Mouse (Mus musculus) thymus, adult 2 months (tissue): Measurements from ENCODE around the gene Mecom. TPM values are rescaled to one million over a fixed set of nuclear protein-coding genes. Genes with fewer than 3 reads are reported as not detected.

Experiments
- DNase-seq: peaks from one replicate; pipeline ENCODE4 v3.0.0; 2021
- H3K27ac ChIP-seq: fragments of 200-500 bp; 2 replicates; pipeline ENCODE4 v1.5.1; 2012; ENCODE audit warnings: low read length, control low read depth; ENCODE audit not compliant: control insufficient read depth, insufficient read depth
- H3K27me3 ChIP-seq: fragments of 200-500 bp; 2 replicates; pipeline ENCODE4 v1.6.1; 2012; ENCODE audit warnings: mild to moderate bottlenecking, low read length, moderate library complexity, mixed read lengths; ENCODE audit not compliant: control insufficient read depth, insufficient read depth
- H3K36me3 ChIP-seq: fragments of 200-500 bp; 2 replicates; pipeline ENCODE4 v1.6.1; 2012; ENCODE audit warnings: mild to moderate bottlenecking, low read length, moderate library complexity; ENCODE audit not compliant: control insufficient read depth, insufficient read depth
- H3K4me1 ChIP-seq: fragments of 200-500 bp; replicated peaks from 2 replicates; pipeline ENCODE4 v1.6.1; 2012; ENCODE audit warnings: low read length; ENCODE audit not compliant: control insufficient read depth, insufficient read depth
- H3K4me3 ChIP-seq: fragments of 200-500 bp; 2 replicates; pipeline ENCODE4 v1.5.1; 2012; ENCODE audit warnings: mild to moderate bottlenecking, low read length, control low read depth, moderate library complexity; ENCODE audit not compliant: control insufficient read depth, insufficient read depth
- CTCF ChIP-seq: fragments of 200-500 bp; IDR thresholded peaks from 2 replicates; pipeline ENCODE4 v1.5.1; 2012; ENCODE audit warnings: mild to moderate bottlenecking, control low read depth, low read length, moderate library complexity, borderline replicate concordance; ENCODE audit not compliant: control insufficient read depth, poor library complexity, insufficient read depth; ENCODE audit errors: extremely low read depth
- POLR2A ChIP-seq: fragments of 200-500 bp; IDR thresholded peaks from 2 replicates; pipeline ENCODE4 v1.6.1; 2012; ENCODE audit warnings: mild to moderate bottlenecking, low read length, control low read depth, moderate library complexity; ENCODE audit not compliant: control insufficient read depth, poor library complexity, insufficient read depth; ENCODE audit errors: extremely low read depth
- whole genome bisulfite sequencing: fragments of 180-500 bp; shearing (Covaris S2); methylation state at CpG from one replicate; pipeline ENCODE4 v1.1.7; 2018; 5-methylcytosine and 5-hydroxymethylcytosine counted together
- polyA plus RNA-seq: library from polyadenylated mRNA; depleted of rRNA; stranded (reverse); fragments of >200 nt; gene quantifications from 2 replicates; pipeline ENCODE4 v1.2.3, GENCODE M21; 2012

Gene Mecom
- polyA plus RNA-seq, 1 experiment, result 0.92 TPM

DNA sequence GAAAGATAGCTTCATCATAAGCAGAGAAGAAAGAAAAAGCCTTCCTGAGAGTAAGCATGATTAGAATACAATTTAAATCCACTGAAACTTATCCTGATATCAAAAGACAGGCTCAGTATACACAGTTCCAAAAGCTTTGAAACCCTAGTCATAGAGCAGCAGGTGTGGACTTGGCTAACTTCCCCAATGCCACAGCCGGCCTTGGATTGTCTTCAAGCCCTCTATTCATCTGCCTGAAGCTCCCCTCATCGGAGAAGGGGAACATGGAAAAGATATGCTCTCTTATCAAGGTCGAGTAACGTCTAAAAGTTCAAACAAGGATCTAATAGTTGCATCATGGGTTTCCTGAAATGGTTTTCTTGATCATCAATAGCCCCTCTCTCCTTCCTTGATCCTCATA lies 152.9 kb downstream of the Mecom start:
- H3K27me3 ChIP-seq, result no peaks in the 10 kb centered on the region
- H3K4me1 ChIP-seq, result no peaks in the 10 kb centered on the region
- no peaks in the 10 kb centered on the region for H3K36me3 ChIP-seq
- DNase-seq, result no peak
- H3K4me3 ChIP-seq, result no peak overlapping the region
- no peak overlapping the region for H3K27ac ChIP-seq
- TF ChIP-seq POLR2A, result no peak
- no peak for TF ChIP-seq CTCF
- WGBS, result 86% methylated on average over 4 of the region's 4 CpGs

DNA sequence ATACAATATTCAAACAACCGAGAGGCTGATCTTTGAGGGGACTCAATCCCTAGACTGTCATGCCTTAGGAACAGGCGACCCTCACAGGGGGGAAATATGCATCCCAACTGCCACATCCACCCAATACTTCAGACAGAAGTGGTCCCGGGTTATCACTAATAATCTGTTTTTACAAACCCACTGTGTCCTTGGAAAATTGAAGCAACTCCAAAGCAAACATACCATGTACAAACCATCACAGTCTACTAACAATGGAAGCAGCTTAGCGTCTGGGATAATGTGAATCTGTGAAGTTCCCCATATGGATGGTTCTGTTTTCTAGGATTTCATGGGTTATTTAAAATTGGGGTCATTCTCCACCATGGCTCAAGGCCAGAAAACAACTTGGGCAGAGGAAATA lies 155.1 kb downstream of the Mecom start:
- Histone ChIP-seq H3K27me3 (no peaks in the 10 kb centered on the region), H3K4me1 (no peaks in the 10 kb centered on the region), H3K4me3 (no peak overlapping the region), H3K36me3 (no peaks in the 10 kb centered on the region), H3K27ac (no peak overlapping the region)
- TF ChIP-seq POLR2A, result no peak
- TF ChIP-seq CTCF, result no peak
- 93% methylated on average over 4 of the region's 4 CpGs for WGBS
- DNase-seq, result no peak

DNA sequence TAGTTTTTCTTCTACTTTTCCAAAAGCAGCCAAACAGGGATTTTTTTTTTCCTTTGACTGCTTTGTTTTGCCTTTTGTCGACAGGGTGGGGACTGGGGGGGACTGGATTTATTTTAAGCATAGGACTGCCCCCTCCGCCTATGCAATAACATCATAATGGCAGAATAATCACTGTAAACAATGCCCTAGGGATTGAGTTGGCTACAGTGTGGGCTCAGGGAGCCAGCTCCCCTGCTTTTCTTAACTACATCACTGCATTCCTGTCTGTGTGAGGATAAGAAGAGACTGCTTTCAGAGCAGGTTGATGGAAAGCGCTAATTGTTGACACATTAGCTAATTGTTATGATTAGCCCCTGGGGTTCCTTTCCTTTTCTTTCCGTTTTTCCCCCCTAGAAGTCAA lies 155.6 kb downstream of the Mecom start:
- H3K36me3 ChIP-seq, result no peaks in the 10 kb centered on the region
- no peak for TF ChIP-seq CTCF
- TF ChIP-seq POLR2A, result no peak
- no peaks in the 10 kb centered on the region for H3K4me1 ChIP-seq
- no peak overlapping the region for H3K4me3 ChIP-seq
- 85% methylated on average over 4 of the region's 4 CpGs for WGBS
- H3K27ac ChIP-seq, result no peak overlapping the region
- no peaks in the 10 kb centered on the region for H3K27me3 ChIP-seq
- no peak for DNase-seq

DNA sequence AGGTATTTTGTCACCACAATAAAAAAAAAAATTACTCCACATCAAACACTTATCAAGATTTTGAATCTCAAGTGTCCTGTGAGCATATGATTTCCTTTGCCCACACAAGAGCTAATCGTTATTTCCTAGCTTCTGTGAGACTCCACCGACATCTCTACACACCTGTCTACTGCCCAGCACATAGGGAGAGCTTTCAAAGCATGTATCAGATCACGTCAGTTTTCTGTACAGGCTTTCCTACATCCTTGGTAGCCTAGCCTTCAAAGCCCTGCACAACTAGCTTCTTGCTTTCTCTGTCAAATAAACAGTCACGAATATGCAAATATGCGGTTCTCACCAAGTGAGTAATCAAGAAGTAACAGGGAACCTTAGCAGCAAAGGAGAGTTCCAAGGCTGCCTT lies 157.5 kb downstream of the Mecom start:
- Histone ChIP-seq H3K4me3 (no peak overlapping the region), H3K4me1 (no peaks in the 10 kb centered on the region), H3K27ac (no peak overlapping the region), H3K36me3 (no peaks in the 10 kb centered on the region), H3K27me3 (no peaks in the 10 kb centered on the region)
- DNase-seq, result no peak
- 67% methylated on average over 5 of the region's 5 CpGs for WGBS
- TF ChIP-seq POLR2A (no peak), CTCF (no peak)

DNA sequence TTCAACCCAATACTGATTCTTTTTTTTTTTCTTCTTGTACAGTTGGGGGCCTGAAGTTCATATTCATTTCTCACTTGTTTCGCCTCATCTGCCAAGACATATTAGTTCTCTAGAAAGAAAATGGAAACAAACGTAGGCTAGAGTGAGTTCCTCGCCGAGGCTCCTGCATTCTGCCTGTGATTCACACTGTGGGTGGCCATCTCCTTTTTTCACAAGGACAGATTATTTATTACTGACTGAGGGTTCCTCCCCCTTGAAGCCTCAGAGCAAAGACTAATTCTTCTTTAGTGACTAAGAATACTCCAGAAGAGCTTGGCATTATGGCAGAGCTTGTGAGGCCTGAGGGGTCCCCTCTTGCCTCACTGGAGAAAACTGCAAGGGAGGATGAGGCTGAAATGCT lies 167.5 kb downstream of the Mecom start:
- Histone ChIP-seq H3K4me3 (no peak overlapping the region), H3K27ac (no peak overlapping the region), H3K4me1 (no peaks in the 10 kb centered on the region), H3K27me3 (no peaks in the 10 kb centered on the region), H3K36me3 (no peaks in the 10 kb centered on the region)
- no peak for DNase-seq
- TF ChIP-seq POLR2A, result no peak
- TF ChIP-seq CTCF, result no peak
- WGBS, result 92% methylated on average over 4 of the region's 4 CpGs

DNA sequence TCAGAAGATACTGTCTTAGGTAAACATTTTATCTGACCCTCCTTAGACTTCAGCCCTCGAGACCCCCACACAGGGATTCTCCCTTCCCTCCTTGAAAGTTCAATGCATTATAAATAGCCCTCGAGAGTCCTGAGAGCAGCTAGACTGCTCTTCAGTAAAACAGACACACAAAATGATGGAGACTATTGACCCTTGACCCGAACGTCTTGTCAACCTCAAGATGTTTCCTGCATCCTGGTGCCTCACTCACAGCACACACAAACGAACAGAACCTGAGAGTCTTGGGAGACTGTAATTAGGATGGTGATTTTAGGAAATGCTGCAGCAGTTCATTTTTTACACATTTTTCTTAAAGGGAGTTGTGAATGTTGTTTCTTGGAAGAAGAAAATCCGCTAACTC lies 168.5 kb downstream of the Mecom start:
- 91% methylated on average over 6 of the region's 6 CpGs for WGBS
- no peak overlapping the region for H3K4me3 ChIP-seq

DNA sequence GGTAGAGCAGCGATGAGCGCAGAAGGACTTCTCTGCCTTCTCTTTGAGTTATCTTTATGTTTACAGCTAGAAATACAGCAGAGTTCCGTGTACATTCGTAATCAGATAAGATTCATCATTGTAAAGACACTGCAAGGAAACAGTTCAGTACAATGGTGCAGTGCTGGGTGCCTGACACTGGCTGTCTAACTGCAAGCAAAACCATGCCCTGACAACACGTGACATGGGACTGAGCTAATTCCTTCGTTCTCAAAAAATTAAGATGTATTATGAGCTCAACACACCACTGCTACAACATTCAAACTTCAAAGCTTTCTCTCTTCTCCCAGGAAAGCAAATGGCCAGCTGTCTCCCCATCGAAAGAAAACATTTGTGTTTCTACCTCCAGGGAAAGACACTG lies 176.3 kb downstream of the Mecom start:
- Histone ChIP-seq H3K36me3 (no peaks in the 10 kb centered on the region), H3K27me3 (no peaks in the 10 kb centered on the region), H3K27ac (no peak overlapping the region), H3K4me3 (no peak overlapping the region), H3K4me1 (no peaks in the 10 kb centered on the region)
- 90% methylated on average over 7 of the region's 7 CpGs for WGBS
- TF ChIP-seq CTCF (no peak), POLR2A (no peak)
- DNase-seq, result no peak

More for the DNA sequence above, 168.5 kb downstream of the Mecom start:
- Histone ChIP-seq H3K4me1 (no peaks in the 10 kb centered on the region), H3K27me3 (no peaks in the 10 kb centered on the region), H3K27ac (no peak overlapping the region), H3K36me3 (no peaks in the 10 kb centered on the region)
- TF ChIP-seq POLR2A, result no peak
- no peak for TF ChIP-seq CTCF
- no peak for DNase-seq
